Mouse (Mus musculus) lung, adult 2 months (tissue): ENCODE results near the gene Exoc2.

Experiments used
- CTCF ChIP-seq: fragments of 200-500 bp; IDR thresholded peaks from 2 replicates; pipeline ENCODE4 v1.5.1; 2011; ENCODE audit warnings: mild to moderate bottlenecking, low read length, control low read depth; ENCODE audit not compliant: insufficient read depth
- POLR2A ChIP-seq: fragments of 200-500 bp; IDR thresholded peaks from 2 replicates; pipeline ENCODE4 v1.6.1; 2011; ENCODE audit warnings: low read depth, mild to moderate bottlenecking, control low read depth, low read length, borderline replicate concordance; ENCODE audit errors: extremely low read depth

- TF ChIP-seq CTCF (no peak), POLR2A (no peak)
Observed at GRCm38 (mm10) chr13:31017545-31017944, 43.7 kb upstream of the Exoc2 start.
